Mouse (Mus musculus): ENCODE measurements around the gene Immp2l. TPM values are rescaled to one million over a fixed set of nuclear protein-coding genes. Genes with fewer than 3 reads are reported as not detected.
A peak's percentile ranks its signal among the peaks of the same experiment; 100 is the strongest.
"Not testable (repeated sequence)": the region's sequence is repeated elsewhere in the genome, so short reads cannot be mapped to it uniquely, and the experiment has no call there.

Immp2l gene
- total RNA-seq (2014; fragmentation: Nextera tagmentation): 10.1 and 11.4 TPM in 2 replicates
- total RNA-seq (2017): 1.3 and 5.6 TPM in 2 replicates

GRCm38 (mm10) chr12:41023511-41024421 lies at the start of gene Immp2l:
Gene Immp2l (plus strand): TSS chr12:41024090.
- ATAC-seq (replicated peaks; ENCODE audit: low FRiP score, low TSS enrichment, poor library complexity, severe bottlenecking): peak; percentile 98

- no peak for ATAC-seq (replicated peaks; ENCODE audit: low FRiP score, low TSS enrichment, poor library complexity, severe bottlenecking)
Observed at GRCm38 (mm10) chr12:40978719-40979500, 45.0 kb upstream of the Immp2l start.

- no peak for ATAC-seq (replicated peaks; ENCODE audit: low FRiP score, low TSS enrichment, poor library complexity, severe bottlenecking)
Observed at GRCm38 (mm10) chr12:40979716-40980115, 44.2 kb upstream of the Immp2l start.

GRCm38 (mm10) chr12:40980160-40980559 lies 43.7 kb upstream of the Immp2l start:
- no peak for ATAC-seq (replicated peaks; ENCODE audit: low FRiP score, low TSS enrichment, poor library complexity, severe bottlenecking)

- no peak for ATAC-seq (replicated peaks; ENCODE audit: low FRiP score, low TSS enrichment, poor library complexity, severe bottlenecking)
Observed at GRCm38 (mm10) chr12:40983021-40983420, 40.9 kb upstream of the Immp2l start.

- ATAC-seq (replicated peaks; ENCODE audit: low FRiP score, low TSS enrichment, poor library complexity, severe bottlenecking): no peak
Observed at GRCm38 (mm10) chr12:40984735-40985134, 39.2 kb upstream of the Immp2l start.

GRCm38 (mm10) chr12:40985791-40986190 lies 38.1 kb upstream of the Immp2l start:
- no peak for ATAC-seq (replicated peaks; ENCODE audit: low FRiP score, low TSS enrichment, poor library complexity, severe bottlenecking)

- ATAC-seq (replicated peaks; ENCODE audit: low FRiP score, low TSS enrichment, poor library complexity, severe bottlenecking): no peak
Observed at GRCm38 (mm10) chr12:40988311-40989065, 35.4 kb upstream of the Immp2l start.

GRCm38 (mm10) chr12:40991647-40992046 lies 32.2 kb upstream of the Immp2l start:
- ATAC-seq (replicated peaks; ENCODE audit: low FRiP score, low TSS enrichment, poor library complexity, severe bottlenecking): no peak

- not testable (repeated sequence) for ATAC-seq (replicated peaks; ENCODE audit: low FRiP score, low TSS enrichment, poor library complexity, severe bottlenecking)
Observed at GRCm38 (mm10) chr12:40992237-40992636, 31.7 kb upstream of the Immp2l start.

GRCm38 (mm10) chr12:40994846-40995245 lies 29.0 kb upstream of the Immp2l start:
- no peak for ATAC-seq (replicated peaks; ENCODE audit: low FRiP score, low TSS enrichment, poor library complexity, severe bottlenecking)

GRCm38 (mm10) chr12:40995618-40996370 lies 28.1 kb upstream of the Immp2l start:
- ATAC-seq (replicated peaks; ENCODE audit: low FRiP score, low TSS enrichment, poor library complexity, severe bottlenecking): no peak

GRCm38 (mm10) chr12:41022516-41022915 lies 1.4 kb upstream of the Immp2l start:
- ATAC-seq (replicated peaks; ENCODE audit: low FRiP score, low TSS enrichment, poor library complexity, severe bottlenecking): no peak

- no peak for ATAC-seq (replicated peaks; ENCODE audit: low FRiP score, low TSS enrichment, poor library complexity, severe bottlenecking)
Observed at GRCm38 (mm10) chr12:41024512-41024911, 622 bp downstream of the Immp2l start.

- ATAC-seq (replicated peaks; ENCODE audit: low FRiP score, low TSS enrichment, poor library complexity, severe bottlenecking): no peak
Observed at GRCm38 (mm10) chr12:41027485-41027884, 3.6 kb downstream of the Immp2l start.

- ATAC-seq (replicated peaks; ENCODE audit: low FRiP score, low TSS enrichment, poor library complexity, severe bottlenecking): no peak
Observed at GRCm38 (mm10) chr12:41031119-41031518, 7.2 kb downstream of the Immp2l start.

GRCm38 (mm10) chr12:41033196-41033595 lies 9.3 kb downstream of the Immp2l start:
- ATAC-seq (replicated peaks; ENCODE audit: low FRiP score, low TSS enrichment, poor library complexity, severe bottlenecking): no peak

- no peak for ATAC-seq (replicated peaks; ENCODE audit: low FRiP score, low TSS enrichment, poor library complexity, severe bottlenecking)
Observed at GRCm38 (mm10) chr12:41039834-41040233, 15.9 kb downstream of the Immp2l start.

GRCm38 (mm10) chr12:41041737-41042136 lies 17.8 kb downstream of the Immp2l start:
- ATAC-seq (replicated peaks; ENCODE audit: low FRiP score, low TSS enrichment, poor library complexity, severe bottlenecking): no peak

Measured in megakaryocyte-erythroid progenitor cell, adult 5-6 weeks (primary cell).